Mouse (Mus musculus) olfactory bulb, adult 2 months (tissue): ENCODE data around the gene Arfrp1.

Source experiments
- CTCF ChIP-seq: fragments of 200-500 bp; IDR thresholded peaks from 2 replicates; pipeline ENCODE4 v1.5.1; 2012; ENCODE audit warnings: low read depth, mild to moderate bottlenecking, low read length, moderate library complexity; ENCODE audit not compliant: insufficient read depth
- POLR2A ChIP-seq: fragments of 200-500 bp; IDR thresholded peaks from 2 replicates; pipeline ENCODE4 v1.6.1; 2012; ENCODE audit warnings: mild to moderate bottlenecking, low read depth, low read length, moderate library complexity; ENCODE audit not compliant: insufficient read depth

DNA sequence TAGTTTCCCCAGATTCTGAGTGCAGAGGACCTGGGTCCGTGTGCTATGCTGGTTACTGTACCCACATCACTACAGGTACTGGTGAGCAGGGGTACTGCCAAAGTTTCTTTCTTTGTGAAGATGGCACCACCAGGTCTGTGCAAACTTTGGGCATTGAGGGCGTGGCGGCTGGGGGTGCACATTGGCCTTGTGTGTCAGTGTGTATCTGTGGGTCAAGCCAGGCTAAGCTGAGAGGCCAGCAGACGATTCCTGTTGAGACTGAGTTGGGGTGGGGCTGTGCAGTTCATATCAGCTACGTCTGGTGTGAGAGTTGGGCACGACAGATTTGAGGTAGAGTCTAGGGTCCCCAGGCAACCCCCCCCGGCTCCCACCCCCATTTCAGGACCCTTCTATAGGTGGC is 19.3 kb upstream of the Arfrp1 start:
- TF ChIP-seq POLR2A (no peak), CTCF (no peak)
